Mouse (Mus musculus): ENCODE data around the gene Cd180. TPM values are rescaled to one million over a fixed set of nuclear protein-coding genes. Genes with fewer than 3 reads are reported as not detected.
A peak's percentile ranks its signal among the peaks of the same experiment; 100 is the strongest.

The Cd180 gene
- polyA plus RNA-seq, 1 experiment from 2014 or later, result 0.49 TPM

DNA sequence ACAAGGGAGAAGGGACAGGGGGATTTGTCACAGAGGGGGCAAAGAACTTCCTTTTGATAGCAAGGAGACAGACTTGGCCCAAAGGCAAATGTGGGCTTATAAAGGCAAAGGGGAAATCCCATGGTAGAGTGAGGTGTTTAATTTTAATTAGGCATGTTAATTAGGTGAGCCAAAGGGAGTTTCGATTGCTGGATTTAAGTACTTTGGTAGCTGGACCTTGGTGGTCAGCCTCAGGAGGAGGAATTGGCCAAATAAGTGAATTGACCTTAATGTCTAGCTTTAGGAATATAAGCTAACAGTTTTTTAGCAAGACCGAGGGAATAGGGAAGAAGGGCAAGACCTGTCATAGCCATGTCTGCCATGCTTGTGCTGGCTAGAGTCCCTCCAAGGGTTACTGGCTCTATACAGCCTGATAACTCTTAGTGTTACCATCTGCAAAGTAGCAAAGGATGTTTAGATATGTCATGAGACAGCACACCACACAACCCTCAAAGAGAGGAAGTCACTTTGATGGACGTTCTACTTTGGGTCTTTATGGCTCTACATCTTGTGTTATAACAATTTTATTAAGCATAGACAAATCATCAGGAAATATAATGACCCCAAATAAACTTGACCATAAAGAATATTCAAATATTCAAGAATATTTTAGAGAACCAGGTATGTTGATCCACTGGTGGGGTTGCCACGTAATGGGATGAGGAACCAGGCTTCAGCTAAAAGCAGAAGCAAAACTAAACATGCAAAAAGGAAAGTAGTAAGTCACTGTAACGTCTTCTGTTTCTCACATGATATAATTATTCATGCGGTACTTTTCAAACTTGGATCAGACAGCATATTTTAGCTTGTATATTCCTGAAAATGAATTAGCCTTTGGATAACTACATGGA lies 3.9 kb upstream of the Cd180 start:
- ATAC-seq, result no peak

DNA sequence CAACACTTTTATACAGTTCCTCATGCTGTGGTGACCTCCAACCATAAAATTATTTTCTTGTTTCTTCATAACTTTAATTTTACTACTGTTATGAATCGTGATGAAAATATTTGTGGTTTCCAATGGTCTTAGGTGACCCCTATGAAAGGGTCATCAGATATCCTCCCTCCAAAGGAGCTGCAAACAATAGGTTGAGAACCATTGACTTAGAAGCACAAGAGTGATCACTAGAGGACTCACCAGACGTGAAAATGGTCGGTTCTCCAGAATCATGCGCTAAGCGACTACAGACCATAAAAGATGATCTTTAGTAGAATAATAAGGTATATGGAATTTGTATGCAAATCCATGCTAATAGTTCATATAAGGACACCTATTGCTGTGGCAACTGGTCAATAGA lies 3.2 kb upstream of the Cd180 start:
- ATAC-seq, result no peak

More for the DNA sequence above, 3.9 kb upstream of the Cd180 start:
- Histone ChIP-seq H3K27me3 (replicated peaks) (no peaks in the 10 kb centered on the region), H3K9ac (no peak overlapping the region), H3K27ac (no peak overlapping the region), H3K36me3 (no peaks in the 10 kb centered on the region), H3K4me2 (replicated peaks) (no peak overlapping the region), H3K4me1 (replicated peaks) (no peaks in the 10 kb centered on the region), H3K4me3 (replicated peaks) (no peak overlapping the region), H3K9me3 (no peaks in the 10 kb centered on the region)
- 78% methylated on average over 6 of the region's 6 CpGs for WGBS

DNA sequence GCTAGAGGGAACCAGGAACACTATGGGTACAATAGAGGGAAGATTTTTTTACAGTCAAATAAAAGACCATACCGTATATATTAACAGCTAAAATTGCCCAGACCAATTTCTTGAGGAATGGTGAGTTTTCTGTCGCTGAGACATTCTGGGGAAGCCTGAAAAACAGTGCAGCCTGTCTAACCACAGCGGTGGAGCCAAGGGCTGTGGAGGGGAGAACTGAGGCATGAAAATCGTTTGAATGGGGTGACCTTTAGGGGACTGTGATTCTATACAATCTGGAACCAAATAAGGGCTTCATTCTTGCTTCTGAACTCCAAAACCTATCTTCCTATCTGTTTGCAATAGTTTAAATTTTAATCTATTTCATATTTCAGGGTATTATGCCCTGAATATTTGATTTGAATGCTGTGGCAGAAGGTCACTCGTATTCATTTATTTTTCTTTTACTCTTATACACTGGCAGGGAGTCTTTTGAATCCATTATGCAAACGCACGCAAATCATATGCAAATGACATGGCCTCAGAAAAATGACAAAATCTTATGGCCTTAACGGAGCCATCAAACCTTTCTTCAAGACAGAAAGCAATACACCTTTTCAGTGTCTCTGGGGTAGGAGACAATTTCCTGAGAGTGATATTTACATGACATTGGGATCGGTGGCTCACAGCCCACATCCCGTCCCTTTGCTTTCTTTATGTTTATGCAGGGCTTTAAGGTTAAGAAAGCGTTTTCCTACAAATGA lies 1.8 kb upstream of the Cd180 start:
- no peaks in the 10 kb centered on the region for H3K27me3 ChIP-seq (replicated peaks)
- no peak overlapping the region for H3K4me2 ChIP-seq (replicated peaks)
- H3K9me3 ChIP-seq, result no peaks in the 10 kb centered on the region
- ATAC-seq, result no peak
- no peak overlapping the region for H3K4me3 ChIP-seq (replicated peaks)
- H3K9ac ChIP-seq, result no peak overlapping the region
- 74% methylated on average over 11 of the region's 11 CpGs for whole genome bisulfite sequencing
- H3K4me1 ChIP-seq (replicated peaks), result no peaks in the 10 kb centered on the region
- no peaks in the 10 kb centered on the region for H3K36me3 ChIP-seq
- no peak overlapping the region for H3K27ac ChIP-seq

More for the DNA sequence above, 3.2 kb upstream of the Cd180 start:
- Histone ChIP-seq H3K27ac (no peak overlapping the region), H3K36me3 (no peaks in the 10 kb centered on the region), H3K9ac (no peak overlapping the region), H3K4me3 (replicated peaks) (no peak overlapping the region), H3K4me2 (replicated peaks) (no peak overlapping the region), H3K27me3 (replicated peaks) (no peaks in the 10 kb centered on the region), H3K4me1 (replicated peaks) (no peaks in the 10 kb centered on the region), H3K9me3 (no peaks in the 10 kb centered on the region)
- 89% methylated on average over 5 of the region's 5 CpGs for WGBS

DNA sequence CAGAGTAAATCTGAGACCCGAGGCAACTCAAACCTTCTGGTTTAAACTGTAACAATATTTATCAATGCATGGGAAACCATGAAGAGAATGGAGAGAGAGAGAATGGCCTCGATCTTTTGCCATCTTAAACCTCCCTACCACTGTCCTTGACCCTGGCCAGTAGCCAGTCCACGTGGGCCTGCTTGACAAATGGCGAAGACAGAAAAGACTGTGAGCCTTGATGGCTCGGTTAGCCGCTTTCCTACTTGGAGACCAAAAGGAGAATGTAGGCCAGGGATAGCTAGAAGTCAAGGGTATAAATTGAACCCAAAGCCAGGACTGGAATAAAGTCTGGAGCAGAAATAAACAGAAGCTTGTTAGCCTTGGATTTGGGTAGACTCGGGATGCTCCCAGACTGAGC lies 796 bp downstream of the Cd180 start:
- peaks cover 6% of the 10 kb centered on the region; the same call in 1 of the 2 replicates for H3K4me1 ChIP-seq (replicated peaks)
- no peak overlapping the region for H3K27ac ChIP-seq
- H3K9me3 ChIP-seq, result no peaks in the 10 kb centered on the region
- H3K4me3 ChIP-seq (replicated peaks), result no peak overlapping the region
- WGBS, result 85% methylated on average over 7 of the region's 7 CpGs
- no peaks in the 10 kb centered on the region for H3K27me3 ChIP-seq (replicated peaks)
- H3K4me2 ChIP-seq (replicated peaks), result no peak overlapping the region
- no peaks in the 10 kb centered on the region for H3K36me3 ChIP-seq
- H3K9ac ChIP-seq, result no peak overlapping the region
- ATAC-seq, result no peak

DNA sequence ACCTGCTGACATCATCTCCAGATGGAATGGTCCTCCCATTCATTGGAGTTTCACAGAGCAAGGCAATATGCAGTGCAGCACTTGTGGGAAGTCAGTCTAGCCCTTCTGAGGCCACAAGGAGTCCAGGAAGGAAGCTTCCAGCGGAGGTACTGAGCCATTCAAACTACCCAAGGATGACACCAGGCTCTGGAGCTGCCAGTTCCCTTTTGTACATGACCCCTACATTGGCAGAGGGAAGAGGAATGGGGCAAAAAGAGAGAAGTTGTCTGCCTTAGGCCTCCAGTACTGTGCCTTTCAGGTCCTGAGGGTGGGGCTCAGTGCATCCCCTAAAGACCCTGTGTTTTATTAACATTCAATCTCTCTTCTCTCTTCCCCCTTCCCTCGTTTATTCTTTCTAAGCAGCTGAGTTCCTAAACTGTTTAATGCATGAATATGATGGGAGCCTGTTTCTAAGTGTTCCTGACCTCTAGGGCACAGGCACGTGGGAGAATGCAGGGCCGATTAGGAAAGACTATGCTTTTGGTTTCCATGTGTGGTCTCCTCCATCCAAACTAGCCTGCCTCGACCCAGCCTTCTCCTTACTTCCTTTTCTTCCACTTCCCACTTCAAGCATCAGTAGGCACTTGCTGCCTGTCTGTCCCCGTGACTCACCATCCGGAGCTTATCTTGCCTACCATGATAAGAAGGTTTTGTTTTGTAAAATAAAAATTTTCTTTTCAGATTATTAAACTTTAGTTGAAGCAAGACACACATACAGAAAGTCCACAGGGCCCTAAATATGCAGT lies 2.0 kb downstream of the Cd180 start:
- no peak for ATAC-seq
- no peaks in the 10 kb centered on the region for H3K36me3 ChIP-seq
- H3K4me2 ChIP-seq (replicated peaks), result no peak overlapping the region
- no peak overlapping the region for H3K9ac ChIP-seq
- no peak overlapping the region for H3K27ac ChIP-seq
- no peaks in the 10 kb centered on the region for H3K27me3 ChIP-seq (replicated peaks)
- whole genome bisulfite sequencing, result 62% methylated on average over 7 of the region's 7 CpGs
- no peaks in the 10 kb centered on the region for H3K9me3 ChIP-seq
- peaks cover 6% of the 10 kb centered on the region; the same call in 1 of the 2 replicates for H3K4me1 ChIP-seq (replicated peaks)
- H3K4me3 ChIP-seq (replicated peaks), result no peak overlapping the region

DNA sequence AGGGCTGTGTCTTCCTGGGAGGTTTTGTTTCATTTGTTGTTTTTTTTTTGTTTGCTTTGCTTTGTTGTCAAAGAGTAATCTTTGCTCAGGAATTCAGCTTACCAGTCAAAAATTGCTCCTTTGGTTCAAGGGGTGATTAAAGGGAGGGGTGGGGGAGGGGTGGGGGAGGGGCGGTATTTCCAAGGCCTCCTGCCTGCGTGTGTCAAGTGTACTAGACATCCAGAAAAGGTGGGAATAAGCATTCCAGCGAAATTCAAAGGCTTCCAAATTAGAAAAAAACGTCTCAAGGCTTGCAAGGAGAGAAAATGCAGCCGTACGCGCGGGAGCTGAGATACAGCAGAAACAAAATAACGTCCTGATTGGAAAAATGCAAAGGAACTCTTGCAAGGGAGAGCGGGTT lies 5.0 kb downstream of the Cd180 start:
- no peak for ATAC-seq
- H3K9ac ChIP-seq, result no peak overlapping the region

DNA sequence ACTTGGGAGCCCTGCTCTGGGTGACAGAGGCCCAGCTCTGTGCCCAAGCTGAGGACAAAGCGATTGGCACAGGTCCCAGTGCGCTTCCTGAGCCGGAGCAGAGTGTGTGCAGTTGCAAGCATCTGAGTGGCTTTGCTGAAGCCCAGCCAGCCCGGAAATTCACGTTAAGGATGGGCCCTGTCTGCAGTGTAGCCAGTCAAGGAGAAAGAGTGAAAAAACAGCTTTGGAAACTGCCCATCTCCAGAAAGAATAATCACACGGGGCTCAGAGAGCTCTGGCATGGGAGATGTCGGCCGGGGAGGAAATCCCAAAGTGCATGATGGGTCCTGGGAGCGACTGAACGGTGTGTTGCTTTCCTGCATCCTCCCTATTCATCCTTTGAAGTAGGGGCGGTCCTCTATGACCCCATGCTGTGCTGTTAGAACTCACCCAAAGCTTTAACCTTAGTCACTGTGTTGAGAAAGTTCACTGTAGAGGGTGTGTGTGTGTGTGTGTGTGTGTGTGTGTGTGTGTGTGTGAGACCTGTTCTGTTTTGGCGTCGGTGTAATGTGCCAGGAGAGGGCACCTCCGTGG lies 5.5 kb downstream of the Cd180 start:
- Histone ChIP-seq H3K4me1 (replicated peaks) (peaks cover 6% of the 10 kb centered on the region; the same call in 1 of the 2 replicates), H3K4me3 (replicated peaks) (no peak overlapping the region), H3K4me2 (replicated peaks) (peak overlapping the region; percentile 36), H3K9ac (no peak overlapping the region), H3K36me3 (no peaks in the 10 kb centered on the region), H3K27me3 (replicated peaks) (no peaks in the 10 kb centered on the region), H3K9me3 (no peaks in the 10 kb centered on the region), H3K27ac (peak overlapping the region; percentile 44)
- peak; percentile 69 for ATAC-seq
- 43% methylated on average over 14 of the region's 14 CpGs for WGBS

More for the DNA sequence above, 5.0 kb downstream of the Cd180 start:
- Histone ChIP-seq H3K9me3 (no peaks in the 10 kb centered on the region), H3K4me1 (replicated peaks) (peaks cover 6% of the 10 kb centered on the region; the same call in 1 of the 2 replicates), H3K27me3 (replicated peaks) (no peaks in the 10 kb centered on the region), H3K27ac (peak overlapping the region; percentile 44), H3K4me2 (replicated peaks) (peak overlapping the region; percentile 36), H3K4me3 (replicated peaks) (no peak overlapping the region), H3K36me3 (no peaks in the 10 kb centered on the region)
- WGBS, result 38% methylated on average over 10 of the region's 10 CpGs

DNA sequence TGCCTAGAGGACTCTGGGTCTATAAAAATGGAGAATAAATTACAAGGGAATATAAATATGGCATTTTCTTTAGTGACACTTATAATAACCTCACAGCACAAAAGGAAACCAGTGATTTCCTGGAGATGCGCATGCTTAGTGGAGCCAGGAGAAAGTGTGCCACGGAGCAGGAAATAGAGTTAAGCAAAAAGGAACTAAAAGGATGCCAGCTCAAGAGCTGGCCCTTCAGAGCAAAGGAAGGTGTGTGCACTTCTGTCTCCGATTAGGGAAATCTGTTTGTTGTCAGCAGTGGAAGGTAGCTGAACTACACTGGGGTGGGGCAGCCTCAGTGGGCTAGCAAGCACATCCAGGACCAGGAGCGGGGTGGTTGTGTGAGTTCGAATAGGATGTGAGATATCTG lies 6.8 kb downstream of the Cd180 start:
- H3K4me2 ChIP-seq (replicated peaks), result no peak overlapping the region
- no peak overlapping the region for H3K4me3 ChIP-seq (replicated peaks)
- 82% methylated on average over 5 of the region's 5 CpGs for WGBS
- H3K9ac ChIP-seq, result no peak overlapping the region
- H3K9me3 ChIP-seq, result no peaks in the 10 kb centered on the region
- H3K36me3 ChIP-seq, result no peaks in the 10 kb centered on the region
- H3K27ac ChIP-seq, result no peak overlapping the region
- no peaks in the 10 kb centered on the region for H3K27me3 ChIP-seq (replicated peaks)
- ATAC-seq, result no peak
- peaks cover 6% of the 10 kb centered on the region; the same call in 1 of the 2 replicates for H3K4me1 ChIP-seq (replicated peaks)

DNA sequence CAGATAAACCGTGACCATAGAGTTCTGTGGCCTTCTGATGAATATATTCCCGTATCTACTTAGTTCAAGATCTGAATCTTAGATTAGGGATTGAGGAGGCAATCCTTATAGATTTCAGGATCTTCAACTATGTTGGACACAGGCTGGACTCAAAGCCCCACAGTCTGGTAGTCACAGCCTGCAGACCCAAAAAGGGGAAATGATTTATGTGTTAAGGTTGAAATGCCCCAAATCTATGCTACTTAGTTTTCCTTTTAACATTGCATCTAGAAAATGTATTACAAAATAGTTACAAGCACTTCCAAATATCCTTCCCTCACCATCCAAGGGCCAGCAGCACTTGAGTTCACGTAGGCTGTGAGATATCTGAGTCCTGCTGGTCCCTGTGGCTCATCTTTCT lies 7.4 kb downstream of the Cd180 start:
- no peak overlapping the region for H3K27ac ChIP-seq
- no peaks in the 10 kb centered on the region for H3K36me3 ChIP-seq
- peaks cover 6% of the 10 kb centered on the region; the same call in 1 of the 2 replicates for H3K4me1 ChIP-seq (replicated peaks)
- H3K4me2 ChIP-seq (replicated peaks), result no peak overlapping the region
- H3K27me3 ChIP-seq (replicated peaks), result no peaks in the 10 kb centered on the region
- WGBS, result 80% methylated on average over 3 of the region's 3 CpGs
- H3K9ac ChIP-seq, result no peak overlapping the region
- no peaks in the 10 kb centered on the region for H3K9me3 ChIP-seq
- ATAC-seq, result no peak
- H3K4me3 ChIP-seq (replicated peaks), result no peak overlapping the region

DNA sequence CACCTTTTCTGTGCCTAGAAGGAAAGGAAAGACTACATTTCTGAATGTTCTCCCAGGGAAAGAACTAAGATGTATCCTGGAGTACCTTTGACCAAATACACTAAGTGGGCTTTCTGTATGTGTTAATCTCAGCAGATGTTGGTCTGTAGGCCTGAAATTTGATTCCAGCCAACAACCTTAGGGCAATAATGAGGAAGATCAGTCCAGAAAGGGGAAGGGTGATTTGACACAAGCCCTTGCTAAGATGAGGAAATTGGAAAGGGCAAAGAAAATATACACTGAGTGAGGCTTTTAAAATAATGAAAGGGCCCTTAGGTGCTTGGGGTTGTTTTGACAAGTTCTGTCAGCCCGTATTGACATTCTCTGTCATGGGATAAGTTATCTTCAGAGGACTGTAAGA lies 23.6 kb downstream of the Cd180 start:
- H3K4me1 ChIP-seq (replicated peaks), result no peaks in the 10 kb centered on the region
- H3K9me3 ChIP-seq, result no peaks in the 10 kb centered on the region
- no peak for ATAC-seq
- H3K27ac ChIP-seq, result no peak overlapping the region
- H3K36me3 ChIP-seq, result no peaks in the 10 kb centered on the region
- no peaks in the 10 kb centered on the region for H3K27me3 ChIP-seq (replicated peaks)
- no peak overlapping the region for H3K4me2 ChIP-seq (replicated peaks)
- WGBS, result 74% methylated on average over 1 of the region's 1 CpGs
- H3K9ac ChIP-seq, result no peak overlapping the region
- H3K4me3 ChIP-seq (replicated peaks), result no peak overlapping the region

DNA sequence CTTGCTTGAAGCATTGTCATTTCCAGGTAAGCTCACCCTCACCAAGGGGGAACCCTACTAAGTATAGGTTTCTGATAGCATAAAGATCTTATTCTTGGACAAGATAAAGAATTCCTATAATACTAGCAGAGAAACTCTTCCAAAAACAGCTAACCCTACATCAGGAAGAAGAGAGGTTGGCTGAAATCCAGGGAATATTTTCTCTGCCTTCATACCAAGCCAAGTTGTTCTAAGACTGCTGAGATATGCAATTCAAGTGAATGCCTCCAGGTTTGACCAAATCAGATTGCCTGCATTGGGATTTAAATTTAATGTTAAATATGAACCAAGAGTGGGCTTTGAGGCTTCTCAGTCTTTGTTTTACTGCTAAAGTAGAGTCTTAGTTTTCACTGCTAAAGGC lies 32.1 kb downstream of the Cd180 start:
- H3K36me3 ChIP-seq, result no peaks in the 10 kb centered on the region
- no peak for ATAC-seq

DNA sequence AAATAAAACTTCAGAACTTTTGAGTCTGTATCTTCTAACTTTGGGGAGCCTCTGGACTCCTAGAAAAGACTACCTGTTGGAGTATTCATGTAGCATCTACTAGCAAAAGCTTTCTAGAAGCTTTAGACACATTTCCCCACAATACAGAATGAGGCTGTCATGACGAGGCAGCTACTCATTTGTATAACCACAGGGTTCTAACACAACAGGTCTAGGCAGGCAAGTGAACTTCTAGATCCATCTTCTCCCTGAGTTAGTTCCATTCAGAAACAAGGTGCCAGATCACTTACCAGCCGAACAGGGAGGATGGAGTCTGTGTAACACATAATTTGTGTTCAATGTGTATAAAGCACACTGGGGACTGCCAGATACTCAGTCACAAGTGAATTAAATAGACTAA lies 32.5 kb downstream of the Cd180 start:
- Histone ChIP-seq H3K9me3 (no peaks in the 10 kb centered on the region), H3K4me3 (replicated peaks) (no peak overlapping the region), H3K27me3 (replicated peaks) (no peaks in the 10 kb centered on the region), H3K4me2 (replicated peaks) (no peak overlapping the region), H3K4me1 (replicated peaks) (no peaks in the 10 kb centered on the region), H3K36me3 (no peaks in the 10 kb centered on the region), H3K9ac (no peak overlapping the region), H3K27ac (no peak overlapping the region)
- WGBS, result 71% methylated on average over 2 of the region's 2 CpGs
- no peak for ATAC-seq

More for the DNA sequence above, 32.1 kb downstream of the Cd180 start:
- H3K4me3 ChIP-seq (replicated peaks), result no peak overlapping the region
- H3K4me2 ChIP-seq (replicated peaks), result no peak overlapping the region
- no peak overlapping the region for H3K27ac ChIP-seq
- H3K4me1 ChIP-seq (replicated peaks), result no peaks in the 10 kb centered on the region
- no peaks in the 10 kb centered on the region for H3K27me3 ChIP-seq (replicated peaks)
- no peak overlapping the region for H3K9ac ChIP-seq
- H3K9me3 ChIP-seq, result no peaks in the 10 kb centered on the region

All from intestine, embryonic 15.5 days (tissue).